Mouse (Mus musculus) gastrocnemius, postnatal 14 days (tissue): ENCODE data around the gene Atf6b. TPM values are rescaled to one million over a fixed set of nuclear protein-coding genes. Genes with fewer than 3 reads are reported as not detected.
A peak's percentile ranks its signal among the peaks of the same experiment; 100 is the strongest.

Experiments used
- DNase-seq: peaks from one replicate; pipeline ENCODE4 v3.0.0; 2021; ENCODE audit warnings: mixed read lengths
- intact Hi-C: fragments of 180-260 bp; cut with DNase I; formaldehyde crosslinking; loops from one replicate; pipeline ENCODE4 v1.15.1; 2025; ENCODE audit warnings: low total_unique reads
- total RNA-seq, 2 experiments: library from RNA; stranded (reverse); gene quantifications; 2 replicates each; pipeline ENCODE4 v1.2.3; 2021

Gene Atf6b
- total RNA-seq, 2 experiments from 2014 or later, result 8.9 to 11.0 TPM

- no peak for DNase-seq
- intact Hi-C loops, result no loop called here
Measured at GRCm38 (mm10) chr17:34683179-34683578, 36.2 kb downstream of the Atf6b start.

GRCm38 (mm10) chr17:34683686-34684220 lies 36.8 kb downstream of the Atf6b start:
- no peak for DNase-seq
- intact Hi-C loops, result no loop called here

- DNase-seq, result peak; percentile 53
- intact Hi-C loops, result no loop called here
Measured at GRCm38 (mm10) chr17:34684253-34684893, 37.4 kb downstream of the Atf6b start.

GRCm38 (mm10) chr17:34685120-34686110 lies 38.5 kb downstream of the Atf6b start:
- DNase-seq, result peak; percentile 88
- intact Hi-C loops, result no loop called here

GRCm38 (mm10) chr17:34688889-34689288 lies 41.9 kb downstream of the Atf6b start:
- DNase-seq, result no peak
- intact Hi-C loops, result no loop called here

- intact Hi-C loops, result no loop called here
- DNase-seq, result peak; percentile 63
Measured at GRCm38 (mm10) chr17:34690458-34690857, 43.5 kb downstream of the Atf6b start.

GRCm38 (mm10) chr17:34692906-34693305 lies 46.0 kb downstream of the Atf6b start:
- intact Hi-C loops, result no loop called here
- peak; percentile 91 for DNase-seq

GRCm38 (mm10) chr17:34699575-34700408 lies 52.8 kb downstream of the Atf6b start:
- no peak for DNase-seq
- intact Hi-C loops, result no loop called here

- intact Hi-C loops, result no loop called here
- no peak for DNase-seq
Measured at GRCm38 (mm10) chr17:34700671-34701071, 53.7 kb downstream of the Atf6b start.

Other genes with a start within 250 kb of the Atf6b start
- under 1 TPM in 1 of 2 experiments, not detected in 1; 0.21 TPM for gene BC051142, start 248.3 kb upstream of the Atf6b start, total RNA-seq
- not detected for gene Btnl4, start 169.8 kb upstream of the Atf6b start, total RNA-seq
- not detected for gene Btnl6, start 129.8 kb upstream of the Atf6b start, total RNA-seq
- 10 to 100 TPM; 15.7 to 27.3 TPM for gene Notch4, start 82.9 kb upstream of the Atf6b start, total RNA-seq
- gene Gpsm3, start 57.3 kb upstream of the Atf6b start, total RNA-seq, result 1 to 10 TPM; 3.1 to 3.6 TPM
- 10 to 100 TPM; 17.3 to 17.9 TPM for gene Pbx2, start 55.9 kb upstream of the Atf6b start, total RNA-seq
- under 1 TPM; 0.44 to 0.55 TPM for gene Ager, start 49.3 kb upstream of the Atf6b start, total RNA-seq
- gene Rnf5, start 43.5 kb upstream of the Atf6b start, total RNA-seq, result 10 to 100 TPM; 17.1 to 18.6 TPM
- gene Agpat1, start 42.9 kb upstream of the Atf6b start, total RNA-seq, result 10 to 100 TPM; 38.8 to 39.1 TPM
- 10 to 100 TPM in 1 of 2 experiments, 1 to 10 TPM in 1; 5.4 to 11.1 TPM for gene Egfl8, start 31.2 kb upstream of the Atf6b start, total RNA-seq
- gene Ppt2, start 18.6 kb upstream of the Atf6b start, total RNA-seq, result 10 to 100 TPM; 35.7 to 38.9 TPM
- gene Prrt1, start 17.6 kb upstream of the Atf6b start, total RNA-seq, result under 1 TPM; 0.27 to 0.47 TPM
- 1 to 10 TPM; 4.6 to 6.4 TPM for gene Fkbpl, start 2.4 kb upstream of the Atf6b start, total RNA-seq
- 10 to 100 TPM; 69.8 to 85.6 TPM for gene Tnxb, start 23.4 kb downstream of the Atf6b start, total RNA-seq
- 1 to 10 TPM in 1 of 2 experiments, under 1 TPM in 1; 0.93 to 1.8 TPM for gene C4b, start 96.7 kb downstream of the Atf6b start, total RNA-seq
- under 1 TPM in 1 of 2 experiments, not detected in 1; 0.21 TPM for gene Cyp21a1, start 157.4 kb downstream of the Atf6b start, total RNA-seq
- 1 to 10 TPM; 6.8 to 7.2 TPM for gene Stk19, start 189.8 kb downstream of the Atf6b start, total RNA-seq
- 10 to 100 TPM in 1 of 2 experiments, 1 to 10 TPM in 1; 9.3 to 13.0 TPM for gene Dxo, start 189.9 kb downstream of the Atf6b start, total RNA-seq
- gene Skiv2l, start 203.1 kb downstream of the Atf6b start, total RNA-seq, result 10 to 100 TPM; 17.4 to 17.8 TPM
- gene Nelfe, start 203.2 kb downstream of the Atf6b start, total RNA-seq, result 10 to 100 TPM in 1 of 2 experiments, 1 to 10 TPM in 1; 9.7 to 13.4 TPM
- 1 to 10 TPM in 1 of 2 experiments, under 1 TPM in 1; 0.75 to 1.9 TPM for gene Cfb, start 215.4 kb downstream of the Atf6b start, total RNA-seq
- 1 to 10 TPM; 3.4 to 5.1 TPM for gene Zbtb12, start 232.3 kb downstream of the Atf6b start, total RNA-seq
- not detected for gene Gm20547, start 234.9 kb downstream of the Atf6b start, total RNA-seq